Mouse (Mus musculus) ES-E14 (cell line): ENCODE results near the gene Iqschfp. TPM values are rescaled to one million over a fixed set of nuclear protein-coding genes. Genes with fewer than 3 reads are reported as not detected.

ENCODE experiments used
- DNase-seq: peaks from one replicate; pipeline ENCODE4 v3.0.0-alpha.2; 2013; ENCODE audit warnings: low read depth, low spot score
- H3K27ac ChIP-seq: 2 replicates; pipeline ENCODE4 v1.5.1; 2012; ENCODE audit warnings: low read depth, mild to moderate bottlenecking, low read length, moderate library complexity, mixed read lengths; ENCODE audit not compliant: poor library complexity, insufficient read depth, severe bottlenecking
- H3K36me3 ChIP-seq: 2 replicates; pipeline ENCODE4 v1.6.1; 2012; ENCODE audit warnings: mild to moderate bottlenecking, low read length, moderate library complexity, mixed read lengths; ENCODE audit not compliant: control insufficient read depth, poor library complexity, insufficient read depth, severe bottlenecking
- H3K4me1 ChIP-seq, 2 experiments: fragments of 150-350 bp in 1 of 2; sonication (generic) in 1 of 2; 2 replicates each; pipeline ENCODE4 v1.6.1; 2012; ENCODE audit warnings: low read length in 2 of 2, mild to moderate bottlenecking in 1 of 2, mixed read lengths in 1 of 2; ENCODE audit not compliant: control insufficient read depth in 2 of 2, insufficient read depth in 2 of 2, poor library complexity in 1 of 2
- H3K4me3 ChIP-seq, 2 experiments: fragments of 150-350 bp in 1 of 2; sonication (generic) in 1 of 2; 2 replicates each; pipeline ENCODE4 v1.5.1; 2012; ENCODE audit warnings: low read length in 2 of 2, low read depth in 1 of 2, mild to moderate bottlenecking in 1 of 2, mixed read lengths in 1 of 2; ENCODE audit not compliant: insufficient read depth in 1 of 2, poor library complexity in 1 of 2, severe bottlenecking in 1 of 2
- H3K9ac ChIP-seq: 2 replicates; pipeline ENCODE4 v1.6.1; 2012; ENCODE audit warnings: low read depth, mild to moderate bottlenecking, low read length, mixed read lengths; ENCODE audit not compliant: poor library complexity, insufficient read depth, severe bottlenecking
- H3K9me3 ChIP-seq: fragments of 150-350 bp; sonication (generic); 2 replicates; pipeline ENCODE4 v1.6.1; 2012; ENCODE audit warnings: low read depth, mild to moderate bottlenecking, low read length; ENCODE audit not compliant: control insufficient read depth, insufficient read depth
- CHD2 ChIP-seq: IDR thresholded peaks from 2 replicates; pipeline ENCODE4 v1.6.1; 2014; ENCODE audit warnings: mild to moderate bottlenecking, low read depth, low read length, inconsistent platforms
- HCFC1 ChIP-seq: IDR thresholded peaks from 2 replicates; pipeline ENCODE4 v1.6.1; 2012; ENCODE audit warnings: low read length, inconsistent platforms, borderline replicate concordance; ENCODE audit not compliant: insufficient read depth
- MAFK ChIP-seq: IDR thresholded peaks from 2 replicates; pipeline ENCODE4 v1.6.1; 2014; ENCODE audit warnings: mild to moderate bottlenecking, low read depth, low read length, inconsistent platforms; ENCODE audit not compliant: insufficient read depth
- ZC3H11A ChIP-seq: IDR thresholded peaks from 2 replicates; pipeline ENCODE4 v1.6.1; 2012; ENCODE audit warnings: low read depth, mild to moderate bottlenecking, inconsistent platforms, low read length, borderline replicate concordance
- ZNF384 ChIP-seq: IDR thresholded peaks from 2 replicates; pipeline ENCODE4 v1.6.1; 2012; ENCODE audit warnings: low read depth, low read length, inconsistent platforms
- in situ Hi-C, 2 experiments: fragments of 600-800 bp; cut with MboI; formaldehyde crosslinking; loops; one replicate each; pipeline ENCODE4 v1.15.1; 2025; ENCODE audit warnings: low sequenced_read_pairs in 2 of 2, inconsistent platforms in 1 of 2; ENCODE audit not compliant: unreplicated experiment in 2 of 2
- total RNA-seq: library from RNA; depleted of rRNA; stranded (reverse); fragments of 300-350 nt; gene quantifications from 2 replicates; pipeline ENCODE4 v1.2.3, GENCODE M21; 2012

Gene Iqschfp
- total RNA-seq, 1 experiment = not detected

GRCm38 (mm10) chr3:68527182-68527581 lies 635.1 kb downstream of the Iqschfp start:
- no peak for TF ChIP-seq ZNF384
- TF ChIP-seq ZC3H11A = no peak
- TF ChIP-seq HCFC1 = no peak
- TF ChIP-seq MAFK = no peak
- no peak for TF ChIP-seq CHD2
- in situ Hi-C loops = no loop called here
- H3K9me3 ChIP-seq = no peaks in the 10 kb centered on the region

GRCm38 (mm10) chr3:68531908-68532307 lies 639.9 kb downstream of the Iqschfp start:
- TF ChIP-seq MAFK = no peak
- no peak for TF ChIP-seq CHD2
- no peak for TF ChIP-seq HCFC1
- no peak for TF ChIP-seq ZNF384
- no peak for TF ChIP-seq ZC3H11A
- no peak overlapping the region for H3K4me3 ChIP-seq
- in situ Hi-C loops = no loop called here

More at GRCm38 (mm10) chr3:68527182-68527581, 635.1 kb downstream of the Iqschfp start:
- no peak overlapping the region for H3K4me3 ChIP-seq
- no peak overlapping the region for H3K27ac ChIP-seq
- H3K9ac ChIP-seq = no peak overlapping the region
- peaks cover 0 to 12% of the 10 kb centered on the region in 2 experiments; a peak in 2 of 4 replicates for H3K4me1 ChIP-seq
- no peak for DNase-seq
- H3K36me3 ChIP-seq = no peaks in the 10 kb centered on the region

GRCm38 (mm10) chr3:68534571-68535051 lies 642.6 kb downstream of the Iqschfp start:
- peak overlapping the region; percentile 82 for H3K27ac ChIP-seq
- in situ Hi-C loops = no loop called here
- TF ChIP-seq ZNF384 (no peak), CHD2 (no peak), HCFC1 (no peak), ZC3H11A (no peak), MAFK (no peak)

More at GRCm38 (mm10) chr3:68531908-68532307, 639.9 kb downstream of the Iqschfp start:
- peaks cover 13 to 15% of the 10 kb centered on the region in 2 experiments for H3K4me1 ChIP-seq
- H3K9me3 ChIP-seq = peaks cover 1% of the 10 kb centered on the region; the same call in 1 of the 2 replicates
- H3K9ac ChIP-seq = no peak overlapping the region
- no peak for DNase-seq
- no peaks in the 10 kb centered on the region for H3K36me3 ChIP-seq
- no peak overlapping the region for H3K27ac ChIP-seq

GRCm38 (mm10) chr3:68535160-68535728 lies 643.2 kb downstream of the Iqschfp start:
- no peak for TF ChIP-seq MAFK
- TF ChIP-seq ZC3H11A = no peak
- TF ChIP-seq HCFC1 = no peak
- 0 out of 2 replicates have a peak overlapping the region, but pooled peaks have one; percentile 22 for H3K9ac ChIP-seq
- DNase-seq = no peak
- H3K27ac ChIP-seq = peak overlapping the region; percentile 82
- in situ Hi-C loops = no loop called here
- 0 out of 4 replicates have a peak overlapping the region, but pooled peaks of 1 of the 2 experiments have one; percentile 2 for H3K4me3 ChIP-seq
- H3K36me3 ChIP-seq = no peaks in the 10 kb centered on the region; the same call in 1 of the 2 replicates
- peaks cover 2% of the 10 kb centered on the region; the same call in 1 of the 2 replicates for H3K9me3 ChIP-seq
- H3K4me1 ChIP-seq = peaks cover 13 to 15% of the 10 kb centered on the region in 2 experiments

More at GRCm38 (mm10) chr3:68534571-68535051, 642.6 kb downstream of the Iqschfp start:
- Histone ChIP-seq H3K36me3 (no peaks in the 10 kb centered on the region; the same call in 1 of the 2 replicates), H3K9ac (no peak overlapping the region), H3K9me3 (peaks cover 2% of the 10 kb centered on the region; the same call in 1 of the 2 replicates), H3K4me1 (peaks cover 13 to 15% of the 10 kb centered on the region in 2 experiments), H3K4me3 (peak overlapping the region in 1 of 2 experiments; percentile 38; a peak in 1 of 4 replicates)
- DNase-seq = peak; percentile 63
